Mouse (Mus musculus) kidney, adult 2 months (tissue): Measurements from ENCODE around the gene B3glct.

Experiments used
- CTCF ChIP-seq: fragments of 200-500 bp; conservative IDR thresholded peaks from 2 replicates; pipeline ENCODE4 v1.5.1; 2011; ENCODE audit warnings: low read depth, mild to moderate bottlenecking, control low read depth, low read length, moderate library complexity, mixed read lengths; ENCODE audit not compliant: insufficient read depth, insufficient read length
- POLR2A ChIP-seq: fragments of 200-500 bp; IDR thresholded peaks from one replicate; pipeline ENCODE4 v1.6.1; 2011; ENCODE audit warnings: low read depth, low read length, control low read depth

- TF ChIP-seq CTCF: no peak
- TF ChIP-seq POLR2A: no peak
Observed at GRCm38 (mm10) chr5:149642783-149643509, 35.1 kb upstream of the B3glct start.
